Mouse (Mus musculus): Measurements from ENCODE around the gene Creb5.

- TF ChIP-seq POLR2A (IDR thresholded peaks at IDR 0.05; ENCODE audit: borderline replicate concordance, extremely low read depth, low read depth, low read length), result no peak
- no peak for TF ChIP-seq CTCF (IDR thresholded peaks at IDR 0.05; ENCODE audit: insufficient read depth, low read length)
Observed at GRCm38 (mm10) chr6:53584718-53585405, 297.8 kb downstream of the Creb5 start.

All from lung, adult 2 months (tissue).